Mouse (Mus musculus): Measurements from ENCODE around the gene Tcam1. TPM values are rescaled to one million over a fixed set of nuclear protein-coding genes. Genes with fewer than 3 reads are reported as not detected.

The Tcam1 gene
- 0.04 TPM in 1 of 2 replicates, not detected in the other for polyA plus RNA-seq (2012)

DNA sequence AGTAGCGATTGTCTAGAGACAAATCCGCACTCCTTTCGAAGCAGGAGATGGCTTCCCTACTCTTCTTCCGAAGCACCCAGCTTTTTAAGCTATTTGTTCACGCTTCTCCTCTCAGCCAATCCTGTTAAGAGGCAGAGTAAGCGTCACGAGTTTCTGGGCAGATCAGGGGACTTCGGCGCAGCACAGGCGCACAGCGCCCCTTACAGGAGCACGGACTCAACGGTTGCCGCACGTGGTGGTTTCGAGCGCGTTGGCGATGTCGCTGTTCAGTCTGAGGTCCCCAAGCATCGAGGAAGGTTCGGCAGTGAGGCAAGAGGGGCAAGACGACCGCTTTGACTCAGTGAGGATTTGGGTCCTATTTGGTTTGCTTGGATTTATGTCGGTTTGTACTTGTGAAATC is at the start of gene Tcam1:
TSS of gene Tcam1 (plus strand) at position 219 of the 400 bp plus-strand sequence.
- TF ChIP-seq GATA1 (IDR thresholded peaks at IDR 0.05; ENCODE audit: low read length): no peak

DNA sequence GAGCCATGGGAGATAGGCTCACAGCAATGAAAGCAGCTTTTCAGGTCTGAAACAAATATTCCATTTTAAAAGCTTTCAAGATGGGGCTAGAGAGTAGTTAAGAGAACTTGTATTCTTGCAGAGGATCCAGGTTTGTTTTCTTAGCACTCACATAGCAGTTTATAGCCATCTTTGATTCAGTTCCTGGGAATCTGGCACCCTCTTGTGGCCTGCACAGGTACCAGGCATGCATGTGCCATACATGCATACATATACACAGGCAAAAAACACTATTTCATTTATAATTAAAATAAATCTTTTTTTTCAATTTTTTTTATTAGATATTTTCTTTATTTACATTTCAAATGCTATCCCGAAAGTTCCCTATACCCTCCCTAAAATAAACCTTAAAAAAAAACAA is 29.6 kb upstream of the Tcam1 start:
- no peak for TF ChIP-seq GATA1 (IDR thresholded peaks at IDR 0.05; ENCODE audit: low read length)

DNA sequence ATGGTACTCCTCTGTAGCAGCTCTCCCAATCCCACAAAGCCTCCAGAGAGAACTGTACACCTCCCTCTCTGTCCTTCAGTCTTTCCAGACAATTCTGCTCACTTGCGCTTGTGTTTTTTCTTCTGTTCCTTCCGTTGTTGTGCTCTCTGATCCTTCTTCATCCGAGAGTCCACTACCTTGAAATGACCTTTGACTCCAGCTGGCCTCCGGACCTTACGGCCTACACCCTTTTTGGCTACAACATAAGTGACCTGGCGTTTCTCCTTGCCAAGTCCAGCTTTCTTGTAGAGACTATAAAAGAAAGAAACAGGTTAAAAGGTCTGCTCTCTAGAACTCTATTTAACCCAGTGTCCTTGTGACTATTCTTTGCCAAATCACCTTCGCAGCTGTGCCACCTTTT is 27.1 kb upstream of the Tcam1 start:
- no peak for TF ChIP-seq GATA1 (IDR thresholded peaks at IDR 0.05; ENCODE audit: low read length)

DNA sequence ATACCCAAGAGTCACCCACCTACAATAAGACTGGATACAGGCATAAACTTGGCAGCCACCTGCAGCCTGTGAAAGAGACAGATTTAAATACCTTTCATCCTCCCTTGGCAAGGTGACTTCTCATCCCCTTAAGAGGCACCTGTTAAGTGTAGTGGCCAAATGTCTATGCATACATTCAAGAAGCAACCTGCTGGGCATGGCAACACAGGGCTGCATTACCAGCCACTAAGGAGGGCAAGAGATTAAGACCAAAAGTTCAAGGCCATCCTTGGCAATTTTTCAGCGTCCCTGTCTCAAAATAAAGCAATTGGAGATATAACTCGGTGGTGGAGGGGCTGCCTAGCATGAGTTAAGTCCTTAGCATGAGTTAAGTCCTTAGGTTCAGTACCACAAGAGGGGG is 21.7 kb upstream of the Tcam1 start:
- TF ChIP-seq GATA1 (IDR thresholded peaks at IDR 0.05; ENCODE audit: low read length): no peak

DNA sequence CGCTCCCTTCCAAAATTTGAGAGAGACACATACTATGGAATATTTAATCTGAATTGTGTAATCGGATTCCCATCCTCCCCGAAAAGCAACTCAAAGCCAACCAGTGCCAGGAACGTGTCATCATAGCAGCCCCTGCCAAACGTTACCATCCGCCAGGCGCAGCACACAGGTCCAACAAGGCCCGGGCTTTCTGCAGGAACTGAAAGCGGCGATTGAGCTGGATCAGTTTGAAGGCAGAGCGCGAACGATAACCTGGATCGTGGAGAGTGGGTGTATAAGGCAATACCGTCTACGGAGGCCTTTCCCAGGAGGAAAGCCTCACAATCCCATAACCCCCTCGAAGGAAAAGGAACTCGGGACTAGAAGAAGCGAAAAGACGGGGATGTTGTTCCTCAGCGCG is 21.3 kb upstream of the Tcam1 start:
- no peak for TF ChIP-seq GATA1 (IDR thresholded peaks at IDR 0.05; ENCODE audit: low read length)

DNA sequence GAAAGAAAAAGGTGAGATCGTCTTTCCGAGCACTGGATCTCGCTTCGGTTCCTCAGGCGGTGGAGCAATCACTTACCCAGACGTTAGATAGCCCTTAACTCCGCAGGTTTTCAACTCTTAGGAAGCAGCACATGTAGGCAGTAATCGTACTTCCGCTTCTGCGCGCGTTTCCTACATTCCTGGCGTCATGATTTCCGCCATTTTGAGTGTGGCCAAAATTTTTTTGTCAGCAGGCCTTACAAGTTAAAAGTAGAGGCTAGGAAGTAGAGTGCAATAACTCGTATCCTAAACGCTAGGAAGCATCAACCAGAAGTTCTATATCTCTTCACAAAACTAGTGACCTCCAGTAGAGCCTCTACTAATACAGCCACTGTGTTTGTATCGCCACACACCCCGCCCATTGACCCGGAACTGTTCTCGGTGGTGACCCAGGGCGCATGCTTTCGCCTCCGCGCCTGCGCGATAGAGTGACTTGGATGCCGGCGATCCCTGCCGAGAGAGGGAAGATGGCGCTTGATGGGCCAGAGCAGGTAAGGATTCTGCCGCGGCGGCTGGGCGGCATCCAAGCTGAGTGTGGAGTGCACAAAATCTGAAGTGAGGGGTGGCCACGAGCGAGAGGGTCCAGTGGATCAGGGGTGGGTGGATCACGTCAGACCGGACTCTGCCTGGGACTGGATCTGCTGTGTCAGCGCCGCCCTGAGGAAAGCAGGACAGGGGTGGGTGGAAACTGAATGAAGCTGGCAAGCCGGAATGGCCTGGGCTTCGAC is 20.6 kb upstream of the Tcam1 start, which contains the start of the genes Ftsj3 and Psmc5:
TSS of gene Ftsj3 (minus strand) at position 395 of the 767 bp plus-strand sequence.
TSS of gene Psmc5 (plus strand) at position 470 of the 767 bp plus-strand sequence.
- no peak for TF ChIP-seq GATA1 (IDR thresholded peaks at IDR 0.05; ENCODE audit: low read length)

DNA sequence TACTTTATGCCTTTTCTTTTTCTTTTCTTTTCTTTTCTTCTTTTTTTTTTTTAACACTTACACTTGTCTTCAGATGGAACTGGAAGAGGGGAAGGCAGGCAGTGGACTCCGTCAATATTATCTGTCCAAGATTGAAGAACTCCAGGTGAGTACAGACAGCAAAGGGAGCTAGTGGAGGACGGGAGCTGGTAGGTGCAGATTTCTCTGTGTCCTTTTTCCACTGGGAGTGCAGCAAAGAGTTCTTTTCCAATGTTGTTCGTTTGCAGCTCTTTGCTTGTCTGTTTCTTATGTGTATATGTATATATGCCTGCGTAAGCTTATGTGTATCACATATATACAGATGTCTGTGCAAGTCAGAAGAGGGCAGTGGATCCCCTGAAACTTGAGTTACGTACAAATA is 19.7 kb upstream of the Tcam1 start:
- TF ChIP-seq GATA1 (IDR thresholded peaks at IDR 0.05; ENCODE audit: low read length): no peak

DNA sequence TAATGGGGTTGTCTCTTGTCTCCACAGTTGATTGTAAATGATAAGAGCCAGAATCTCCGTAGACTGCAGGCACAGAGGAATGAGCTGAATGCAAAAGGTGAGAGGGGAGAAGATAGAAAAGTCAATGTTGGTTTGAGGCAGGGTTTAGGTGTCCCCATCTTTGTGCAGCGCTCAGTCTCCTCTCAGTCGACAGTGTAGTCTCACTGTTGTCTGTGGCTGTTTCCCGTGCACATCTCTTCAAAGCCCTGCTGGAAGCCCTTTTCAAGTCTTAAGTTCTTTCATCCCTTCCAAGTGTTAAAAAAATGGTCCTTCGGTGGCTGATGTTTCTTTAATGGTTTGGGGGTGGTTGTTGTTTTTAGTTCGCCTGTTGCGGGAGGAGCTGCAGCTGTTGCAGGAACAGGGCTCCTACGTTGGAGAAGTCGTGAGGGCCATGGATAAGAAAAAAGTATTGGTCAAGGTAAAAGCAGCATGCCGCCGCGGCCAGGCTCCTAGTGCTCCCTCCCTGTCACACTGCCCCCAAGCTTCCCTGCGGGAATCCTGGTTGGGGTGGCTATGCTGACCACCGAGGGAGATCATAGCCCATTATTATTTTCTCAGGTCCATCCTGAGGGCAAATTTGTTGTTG is 15.5 kb upstream of the Tcam1 start:
- no peak for TF ChIP-seq GATA1 (IDR thresholded peaks at IDR 0.05; ENCODE audit: low read length)

DNA sequence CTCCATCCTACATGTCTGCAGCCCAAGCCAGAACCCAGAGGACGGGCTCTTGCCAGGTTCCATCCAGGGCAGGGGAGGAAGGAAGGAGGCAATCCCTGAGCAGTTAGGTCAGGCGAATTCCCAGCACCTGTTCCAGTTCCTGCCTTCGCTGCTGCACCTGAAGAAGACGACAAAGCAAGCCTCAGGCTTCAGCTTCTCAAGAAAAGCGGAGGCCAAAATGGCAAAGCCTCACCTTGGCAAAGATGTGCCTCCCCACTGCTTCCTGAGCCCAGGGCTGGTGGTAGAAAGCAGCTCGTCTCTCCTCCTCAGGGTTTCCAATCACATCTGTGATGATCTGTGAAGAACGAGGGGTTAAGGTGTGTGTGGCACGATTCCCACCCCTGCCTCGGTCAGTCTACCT is 12.5 kb upstream of the Tcam1 start:
- no peak for TF ChIP-seq GATA1 (IDR thresholded peaks at IDR 0.05; ENCODE audit: low read length)

DNA sequence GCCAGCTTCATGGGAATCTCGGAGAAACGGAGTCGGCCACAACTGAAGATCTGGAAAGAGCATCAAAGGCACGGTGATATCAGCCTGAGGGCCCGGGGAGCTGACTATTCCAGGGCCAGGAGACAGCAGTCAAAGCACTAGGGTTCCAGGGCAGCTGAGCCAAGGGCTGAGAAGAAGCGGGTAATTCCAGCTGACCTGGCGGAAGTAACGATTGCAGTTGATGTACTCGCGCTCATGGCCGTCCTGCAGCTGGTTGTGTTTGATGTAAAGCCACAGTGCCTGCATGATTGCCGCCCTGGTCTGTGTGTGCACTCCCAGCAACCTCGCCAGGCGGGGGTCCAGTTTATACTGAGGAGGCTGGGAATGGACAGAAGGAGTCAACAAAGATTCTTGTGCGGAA is 11.5 kb upstream of the Tcam1 start:
- no peak for TF ChIP-seq GATA1 (IDR thresholded peaks at IDR 0.05; ENCODE audit: low read length)

DNA sequence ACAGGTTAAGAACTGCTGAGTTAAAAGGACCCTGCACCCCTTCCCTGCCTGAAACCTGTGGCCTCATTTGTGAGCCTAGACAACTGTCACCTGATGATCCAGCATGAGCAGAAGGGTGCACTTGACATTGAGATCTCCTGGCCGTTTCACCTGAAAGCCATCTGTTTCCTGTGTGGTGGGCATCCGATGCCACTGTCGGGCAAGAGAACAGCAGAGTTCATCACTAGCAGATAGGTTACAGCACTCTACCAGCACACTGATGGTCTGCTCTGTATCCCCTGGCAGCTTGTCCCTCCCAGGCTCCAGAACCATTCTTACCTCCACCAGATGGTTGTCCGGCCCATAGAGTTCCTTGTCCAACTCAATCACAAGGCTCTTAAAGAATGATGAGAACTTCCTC is 10.9 kb upstream of the Tcam1 start:
- no peak for TF ChIP-seq GATA1 (IDR thresholded peaks at IDR 0.05; ENCODE audit: low read length)

DNA sequence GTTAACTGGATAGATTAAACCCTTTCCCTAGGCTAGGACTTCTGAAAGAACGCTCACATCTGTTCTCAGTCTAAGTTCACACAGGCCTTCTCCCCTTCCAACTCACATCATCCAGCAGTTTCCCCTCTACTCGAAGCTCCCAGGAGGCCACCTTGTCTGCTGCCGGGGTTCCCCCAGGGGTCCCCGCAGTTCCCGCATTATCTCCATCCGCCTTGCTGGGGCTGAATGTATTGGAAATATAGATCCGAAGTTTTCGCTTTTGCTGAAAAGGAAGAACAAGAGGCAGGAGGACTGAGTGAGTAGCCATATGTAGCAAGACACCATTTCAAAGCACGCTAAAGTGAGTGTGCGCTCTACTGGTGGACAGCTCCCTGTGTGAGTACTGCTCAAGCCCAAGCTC is 10.0 kb upstream of the Tcam1 start:
- no peak for TF ChIP-seq GATA1 (IDR thresholded peaks at IDR 0.05; ENCODE audit: low read length)

DNA sequence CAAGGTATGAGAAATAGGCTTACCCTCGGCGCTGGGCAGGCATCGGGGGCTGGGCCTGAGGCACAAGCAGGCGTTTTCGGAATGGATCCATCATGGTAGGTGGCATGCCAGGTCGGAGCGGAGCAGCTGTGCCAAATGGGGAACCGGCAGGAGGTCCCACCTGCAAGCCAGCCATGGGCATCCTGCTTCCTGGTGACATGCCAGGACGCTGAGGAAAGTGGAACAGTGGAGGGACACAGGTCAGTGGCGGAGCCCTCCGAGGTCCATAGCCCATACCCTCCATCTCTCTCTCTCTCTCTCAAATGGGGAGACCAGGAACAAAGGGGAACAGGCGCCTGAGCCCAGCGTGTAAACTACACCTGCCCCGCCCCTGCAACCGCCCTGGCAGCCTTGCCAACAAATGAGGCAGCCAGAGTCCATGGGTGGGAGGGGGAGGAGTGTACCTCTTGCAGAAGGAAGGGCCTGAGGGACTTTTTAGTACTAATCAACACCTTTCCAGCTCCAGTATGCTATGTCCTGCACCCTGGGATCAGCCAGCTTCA is 9.1 kb upstream of the Tcam1 start:
- no peak for TF ChIP-seq GATA1 (IDR thresholded peaks at IDR 0.05; ENCODE audit: low read length)

DNA sequence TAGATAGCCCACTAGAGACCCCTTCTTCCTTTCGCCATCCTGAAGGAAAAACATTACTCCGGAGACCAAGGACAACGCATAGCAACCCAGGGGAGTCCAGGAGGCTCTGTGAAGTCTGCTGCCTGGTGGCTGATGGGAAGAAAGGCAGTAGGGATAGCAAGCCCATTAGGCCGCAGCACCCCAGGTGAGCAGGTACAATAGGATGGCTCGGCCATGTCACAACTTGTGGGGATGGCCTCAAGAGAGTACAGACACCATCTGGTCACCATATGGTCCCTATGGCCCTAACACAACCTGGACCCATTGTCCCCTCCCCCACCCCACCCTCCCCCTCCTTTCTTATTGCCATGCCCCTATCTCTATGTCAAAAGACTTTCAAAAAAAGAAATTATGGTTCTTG is 8.6 kb upstream of the Tcam1 start:
- TF ChIP-seq GATA1 (IDR thresholded peaks at IDR 0.05; ENCODE audit: low read length): no peak

DNA sequence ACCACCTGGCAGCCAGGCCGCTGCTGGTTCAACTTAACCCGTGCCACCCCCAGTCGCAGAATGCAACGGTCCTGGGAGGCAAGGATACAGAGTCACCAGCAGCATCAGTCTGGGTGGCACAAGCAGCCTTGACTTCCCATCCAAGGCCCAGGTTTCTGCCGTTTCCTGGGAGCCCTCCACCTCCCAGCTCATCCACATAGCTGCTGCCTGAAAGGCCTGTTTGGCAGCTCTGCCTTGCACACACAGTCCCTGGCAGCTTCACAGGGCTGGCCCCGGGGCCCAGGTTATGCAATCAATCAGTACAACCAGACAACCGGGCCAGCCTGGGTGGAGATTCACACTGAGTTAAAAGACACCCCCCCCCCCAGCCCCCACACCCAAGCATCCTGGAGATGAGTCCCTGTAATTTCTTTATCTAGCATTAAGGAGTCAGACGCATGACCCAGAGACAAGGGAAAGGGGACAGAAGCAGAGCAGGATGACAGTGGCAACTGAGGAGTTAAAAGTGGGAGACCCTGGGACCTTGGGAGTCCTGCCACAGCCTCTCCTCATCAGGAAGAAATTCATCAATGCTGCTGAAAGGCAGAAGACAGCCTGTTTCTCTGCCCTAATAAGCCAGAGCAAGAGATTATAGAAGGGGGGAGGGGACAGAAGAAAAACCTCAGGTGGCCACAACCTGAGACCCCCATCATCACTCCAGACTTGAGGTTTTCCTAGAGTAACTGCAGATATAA is 8.0 kb upstream of the Tcam1 start:
- TF ChIP-seq GATA1 (IDR thresholded peaks at IDR 0.05; ENCODE audit: low read length): no peak

DNA sequence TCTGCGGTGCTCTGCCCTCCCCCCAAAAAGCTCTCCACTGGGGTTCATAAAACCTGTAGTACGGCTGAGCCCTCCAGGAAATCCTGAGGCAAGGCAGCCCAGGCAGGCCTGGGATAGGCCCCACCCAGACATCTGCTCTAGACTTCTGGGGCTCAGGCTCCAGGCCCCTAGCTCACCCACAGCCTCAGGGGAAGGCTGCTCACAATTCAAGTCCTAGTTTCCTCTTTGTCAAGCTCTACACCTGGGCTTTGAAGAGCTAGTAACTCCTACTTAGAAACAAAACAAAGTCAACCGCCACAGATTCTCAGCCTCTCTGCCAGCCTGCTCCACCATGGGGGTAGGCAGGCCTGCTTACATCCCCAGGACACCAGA is 7.4 kb upstream of the Tcam1 start:
- TF ChIP-seq GATA1 (IDR thresholded peaks at IDR 0.05; ENCODE audit: low read length): no peak
